Mouse (Mus musculus): ENCODE results near the gene Akt1. TPM values are rescaled to one million over a fixed set of nuclear protein-coding genes. Genes with fewer than 3 reads are reported as not detected.

Gene Akt1
- total RNA-seq (2023) = 100 to 1,000 TPM; 265 to 273 TPM

DNA sequence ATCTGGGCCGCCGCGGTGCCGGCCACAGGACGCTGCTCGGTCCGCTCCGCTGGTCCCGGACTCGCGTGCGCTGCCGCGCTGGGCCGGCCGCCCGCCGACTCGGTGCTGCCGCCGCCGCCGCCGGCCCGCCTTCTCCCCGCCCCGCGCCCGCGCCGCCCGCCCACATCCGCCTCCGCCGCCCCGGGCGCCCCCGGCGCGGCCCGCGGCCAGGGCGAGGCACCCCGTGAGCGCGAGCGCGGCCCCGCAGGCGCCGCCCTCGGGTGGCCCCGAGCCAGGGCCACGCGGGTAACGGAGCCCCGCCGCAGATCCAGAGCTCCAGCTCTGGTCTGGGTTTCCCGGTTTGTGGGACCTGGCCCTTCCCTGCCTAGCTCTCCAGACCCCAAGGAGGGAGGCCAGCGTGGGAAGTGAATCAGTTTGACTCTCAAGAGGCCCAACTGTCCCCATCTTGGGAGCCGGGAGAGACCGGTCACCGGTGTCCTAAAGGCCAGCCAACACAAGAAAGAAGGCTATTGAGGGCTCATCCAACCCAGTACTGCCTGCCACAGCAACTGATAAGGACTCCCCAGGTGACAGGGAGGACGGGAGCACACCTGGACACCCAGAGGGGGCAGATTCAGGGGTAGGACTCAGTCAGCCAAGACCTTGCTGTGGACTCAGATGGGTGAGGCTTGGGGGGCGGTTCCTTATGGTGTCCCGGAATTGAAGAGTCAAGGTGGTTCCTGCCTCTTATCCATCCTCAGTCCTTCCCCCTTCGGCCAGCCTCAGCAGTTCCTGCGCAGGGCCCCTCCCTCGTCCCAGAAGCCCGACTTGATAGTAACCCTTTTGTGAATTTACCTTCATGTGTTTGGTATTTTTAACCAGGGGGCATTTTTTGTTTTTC is at the start of gene Akt1:
Akt1 (minus strand) TSS at position 753 of the 880 bp plus-strand sequence.

DNA sequence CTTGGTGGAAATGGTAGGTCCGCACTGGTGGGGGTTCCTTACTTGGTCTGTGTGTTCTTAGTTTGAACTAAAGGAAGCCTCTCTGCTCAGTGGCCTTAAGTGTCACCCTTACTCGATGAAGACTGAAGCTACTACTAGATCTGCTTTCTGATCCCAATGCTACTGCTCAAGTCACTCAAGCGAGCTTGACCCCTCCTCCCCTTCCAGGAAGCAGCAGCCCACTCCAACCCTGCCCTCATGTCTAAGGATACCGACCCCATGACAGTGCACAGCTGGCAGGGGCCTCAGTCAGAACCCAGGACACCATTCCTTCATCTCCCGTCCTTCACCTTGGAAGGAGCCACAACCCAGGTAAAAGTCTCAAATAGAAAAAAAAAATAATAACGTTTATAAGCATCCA is 45.5 kb upstream of the Akt1 start, which contains the start of gene Cep170b:
Cep170b (plus strand) TSS at position 240 of the 400 bp plus-strand sequence.

DNA sequence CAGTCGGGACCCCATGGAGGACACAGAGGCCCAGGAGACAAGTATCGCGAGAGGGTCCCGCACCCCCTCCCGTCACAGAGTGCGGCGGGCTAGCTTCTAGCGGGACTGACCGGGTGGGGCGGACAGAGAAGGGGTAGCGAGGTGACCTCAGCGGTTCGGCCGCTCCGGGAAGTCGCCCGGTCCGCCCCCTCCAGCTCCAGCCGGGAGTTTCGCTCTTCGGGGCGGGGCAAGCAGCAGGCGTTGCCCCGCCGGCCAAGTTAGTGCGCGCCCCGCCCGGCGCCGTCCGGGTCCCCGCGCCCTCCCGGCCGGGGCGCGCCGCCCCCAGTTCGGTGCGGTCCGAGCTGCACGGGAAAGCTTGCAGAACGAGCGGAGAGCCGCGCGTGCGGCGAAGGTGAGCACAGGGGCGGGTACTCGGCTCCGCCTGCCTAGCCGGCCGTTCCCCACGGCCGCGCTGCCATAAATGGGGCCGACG is 3.9 kb upstream of the Akt1 start, which contains the start of gene Zbtb42:
Zbtb42 (plus strand) TSS at position 274 of the 472 bp plus-strand sequence.

DNA sequence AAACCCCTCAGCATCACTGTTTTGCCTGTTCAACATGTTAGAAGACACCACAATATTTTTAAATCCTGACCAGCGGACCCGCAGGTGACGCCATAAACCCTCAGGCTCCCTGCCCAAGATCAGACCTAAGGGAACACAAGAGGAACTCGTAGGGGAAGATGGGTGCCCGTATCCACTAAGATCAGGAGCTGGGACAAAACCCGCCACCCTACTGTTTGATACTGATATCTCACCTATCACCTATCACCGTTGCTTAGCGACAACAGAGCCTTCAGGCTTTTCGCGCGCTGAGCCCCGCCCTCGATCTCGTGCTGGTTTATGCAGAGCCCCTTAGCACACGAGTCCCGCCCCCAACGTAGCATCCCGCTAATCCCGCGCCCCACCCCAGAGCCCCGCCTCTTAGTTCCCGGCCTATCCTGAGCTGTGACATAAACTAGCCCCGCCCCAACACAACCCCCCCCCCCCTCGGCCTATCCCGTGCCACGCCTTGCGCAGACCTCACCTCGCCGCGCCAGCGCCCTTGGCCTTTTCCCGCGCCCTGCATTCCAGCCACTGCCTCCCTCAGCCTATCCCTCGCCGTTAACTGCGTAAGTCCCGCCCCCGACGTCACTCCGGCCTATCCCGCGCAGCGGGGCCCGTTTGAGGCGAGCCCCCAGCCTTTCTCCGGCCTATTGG is 30.4 kb downstream of the Akt1 start, which contains the start of gene Siva1:
Siva1 (plus strand) TSS at position 500 of the 675 bp plus-strand sequence.

DNA sequence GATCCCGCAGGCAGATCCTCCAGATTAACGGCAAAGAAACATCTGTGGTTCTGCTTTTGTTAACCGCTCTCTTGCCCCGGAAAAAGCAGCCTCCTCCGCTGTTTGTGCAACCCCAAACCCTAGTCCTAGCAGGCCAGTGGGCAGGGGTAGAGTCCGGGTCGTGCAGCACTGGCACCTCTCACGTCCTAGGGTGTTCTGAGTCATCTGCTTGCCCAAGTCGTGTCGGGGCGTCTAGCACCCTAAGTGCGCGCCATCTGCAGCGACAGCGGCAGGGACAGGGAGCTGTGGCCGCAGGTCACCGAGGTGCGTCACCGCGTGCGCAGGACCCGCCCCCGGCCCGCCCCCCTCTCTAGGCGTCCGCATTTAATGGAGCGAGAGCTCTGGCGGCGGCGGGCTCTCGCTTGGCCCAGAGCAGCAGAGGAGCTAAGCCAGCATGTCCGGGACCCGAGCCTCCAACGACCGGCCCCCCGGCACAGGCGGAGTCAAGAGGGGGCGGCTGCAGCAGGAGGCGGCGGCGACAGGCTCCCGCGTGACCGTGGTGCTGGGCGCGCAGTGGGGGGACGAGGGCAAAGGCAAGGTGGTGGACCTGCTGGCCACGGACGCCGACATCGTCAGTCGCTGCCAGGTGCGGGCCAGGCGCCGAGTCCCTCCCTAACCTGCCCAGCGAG is 54.9 kb downstream of the Akt1 start, which contains the start of gene Adssl1:
Adssl1 (plus strand) TSS at position 360 of the 668 bp plus-strand sequence.

Other genes with a start within 250 kb of the Akt1 start
- not detected for gene A530016L24Rik, start 185.4 kb downstream of the Akt1 start, total RNA-seq (2023)
- gene Tmem179, start 158.1 kb downstream of the Akt1 start, total RNA-seq (2023) = not detected
- 100 to 1,000 TPM; 111 TPM for gene Inf2, start 86.1 kb downstream of the Akt1 start, total RNA-seq (2023)
- gene Adssl1, start 54.8 kb downstream of the Akt1 start, total RNA-seq (2023) = 100 to 1,000 TPM in 1 of 2 experiments, 10 to 100 TPM in 1; 98.8 to 102 TPM
- gene Siva1, start 30.2 kb downstream of the Akt1 start, total RNA-seq (2023) = 10 to 100 TPM; 39.1 to 43.4 TPM
- 10 to 100 TPM; 12.0 to 14.5 TPM for gene Zbtb42, start 3.9 kb upstream of the Akt1 start, total RNA-seq (2023)
- 1 to 10 TPM in 1 of 2 experiments, under 1 TPM in 1; 0.68 to 2.7 TPM for gene Cep170b, start 45.6 kb upstream of the Akt1 start, total RNA-seq (2023)
- gene Pld4, start 85.8 kb upstream of the Akt1 start, total RNA-seq (2023) = 1,000 to 10,000 TPM; 1,046 to 1,124 TPM
- 1 to 10 TPM; 4.4 to 5.4 TPM for gene Ahnak2, start 127.8 kb upstream of the Akt1 start, total RNA-seq (2023)
- gene Clba1, start 134.1 kb upstream of the Akt1 start, total RNA-seq (2023) = 1 to 10 TPM; 1.5 to 2.5 TPM
- gene Cdca4, start 154.5 kb upstream of the Akt1 start, total RNA-seq (2023) = 10 to 100 TPM; 16.6 to 17.5 TPM
- 100 to 1,000 TPM; 208 to 247 TPM for gene Gpr132, start 193.3 kb upstream of the Akt1 start, total RNA-seq (2023)